Mouse (Mus musculus): ENCODE measurements around the gene Nxph4. TPM values are rescaled to one million over a fixed set of nuclear protein-coding genes. Genes with fewer than 3 reads are reported as not detected.

Nxph4 gene
- polyA plus RNA-seq, 1 experiment from 2014 or later: not detected

DNA sequence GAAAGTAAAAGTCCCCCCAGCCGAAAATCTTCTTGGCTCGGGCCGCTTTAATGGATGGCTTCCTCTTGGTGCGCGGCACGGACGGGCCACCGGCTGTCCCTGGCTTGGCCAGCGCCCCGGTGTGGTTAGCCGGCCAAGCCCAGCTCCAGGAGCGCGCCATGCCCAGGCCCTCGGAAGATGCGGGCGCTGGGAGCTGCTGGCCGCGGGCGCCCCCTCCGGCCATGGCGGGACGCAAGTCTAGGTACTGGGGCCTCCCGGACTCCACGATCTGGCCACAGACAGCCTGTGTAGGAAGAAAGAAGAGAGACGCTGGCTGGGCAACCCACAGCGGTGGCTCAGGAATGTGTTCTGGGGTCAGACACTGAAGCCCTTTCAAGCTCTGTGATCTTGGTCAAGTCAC, 7.7 kb downstream of the Nxph4 start:
- DNase-seq: peak; percentile 77
- WGBS (ENCODE audit: insufficient replicate concordance): under 1% methylated on average over 26 of the region's 26 CpGs
- Histone ChIP-seq H3K27ac (ENCODE audit: low read depth) (no peak overlapping the region), H3K4me3 (ENCODE audit: low read depth, low read length) (peak overlapping the region; percentile 33), H3K9me3 (ENCODE audit: low read length) (no peaks in the 10 kb centered on the region), H3K4me1 (ENCODE audit: insufficient read depth) (peaks cover 11% of the 10 kb centered on the region), H3K36me3 (replicated peaks; ENCODE audit: insufficient read depth, low read length) (no peaks in the 10 kb centered on the region), H3K27me3 (ENCODE audit: insufficient read depth, low read length) (peaks cover 81% of the 10 kb centered on the region), H3K9ac (replicated peaks) (no peak overlapping the region), H3K4me2 (ENCODE audit: low read depth, low read length) (peak overlapping the region; percentile 63)
- TF ChIP-seq CTCF (IDR thresholded peaks at IDR 0.05; ENCODE audit: low read depth) (peak; percentile 65), EP300 (IDR thresholded peaks at IDR 0.05; ENCODE audit: low read depth) (no peak)
- ATAC-seq: peak; percentile 51

GRCm38 (mm10) chr10:127526048-127526447, 8.3 kb downstream of the Nxph4 start:
- ATAC-seq (no peak), DNase-seq (no peak)
- Histone ChIP-seq H3K9ac (replicated peaks) (no peak overlapping the region), H3K4me2 (ENCODE audit: low read depth, low read length) (peak overlapping the region; percentile 63), H3K9me3 (ENCODE audit: low read length) (no peaks in the 10 kb centered on the region), H3K4me1 (ENCODE audit: insufficient read depth) (peaks cover 11% of the 10 kb centered on the region), H3K27me3 (ENCODE audit: insufficient read depth, low read length) (peaks cover 75% of the 10 kb centered on the region), H3K36me3 (replicated peaks; ENCODE audit: insufficient read depth, low read length) (no peaks in the 10 kb centered on the region), H3K4me3 (ENCODE audit: low read depth, low read length) (peak overlapping the region; percentile 33), H3K27ac (ENCODE audit: low read depth) (no peak overlapping the region)
- 3% methylated on average over 26 of the region's 26 CpGs for WGBS (ENCODE audit: insufficient replicate concordance)
- TF ChIP-seq CTCF (IDR thresholded peaks at IDR 0.05; ENCODE audit: low read depth): no peak
- no peak for TF ChIP-seq EP300 (IDR thresholded peaks at IDR 0.05; ENCODE audit: low read depth)

GRCm38 (mm10) chr10:127524646-127525255, 9.6 kb downstream of the Nxph4 start:
- no peak overlapping the region for H3K27ac ChIP-seq (ENCODE audit: low read depth)
- H3K4me1 ChIP-seq (ENCODE audit: insufficient read depth): peaks cover 20% of the 10 kb centered on the region
- WGBS (ENCODE audit: insufficient replicate concordance): 5% methylated on average over 23 of the region's 23 CpGs
- H3K4me3 ChIP-seq (ENCODE audit: low read depth, low read length): no peak overlapping the region
- DNase-seq (no peak), ATAC-seq (no peak)
- peaks cover 5% of the 10 kb centered on the region for H3K36me3 ChIP-seq (replicated peaks; ENCODE audit: insufficient read depth, low read length)
- no peak overlapping the region for H3K4me2 ChIP-seq (ENCODE audit: low read depth, low read length)
- peaks cover 62% of the 10 kb centered on the region for H3K27me3 ChIP-seq (ENCODE audit: insufficient read depth, low read length)
- no peak overlapping the region for H3K9ac ChIP-seq (replicated peaks)
- TF ChIP-seq EP300 (IDR thresholded peaks at IDR 0.05; ENCODE audit: low read depth): no peak
- no peak for TF ChIP-seq CTCF (IDR thresholded peaks at IDR 0.05; ENCODE audit: low read depth)
- no peaks in the 10 kb centered on the region for H3K9me3 ChIP-seq (ENCODE audit: low read length)

GRCm38 (mm10) chr10:127522088-127522581, 12.2 kb downstream of the Nxph4 start, which contains the start of gene Shmt2:
Gene Shmt2 (minus strand): TSS chr10:127522444.
- H3K36me3 ChIP-seq (replicated peaks; ENCODE audit: insufficient read depth, low read length): peaks cover 30% of the 10 kb centered on the region
- peaks cover 36% of the 10 kb centered on the region for H3K27me3 ChIP-seq (ENCODE audit: insufficient read depth, low read length)
- ATAC-seq (peak; percentile 57), DNase-seq (peak; percentile 88)
- under 1% methylated on average over 21 of the region's 21 CpGs for WGBS (ENCODE audit: insufficient replicate concordance)
- peak within 1 kb of the TSS; percentile 80 for H3K27ac ChIP-seq (ENCODE audit: low read depth)
- peak within 1 kb of the TSS; percentile 62 for H3K9ac ChIP-seq (replicated peaks)
- peak within 1 kb of the TSS; percentile 60 for H3K4me3 ChIP-seq (ENCODE audit: low read depth, low read length)
- TF ChIP-seq CTCF (IDR thresholded peaks at IDR 0.05; ENCODE audit: low read depth) (no peak), EP300 (IDR thresholded peaks at IDR 0.05; ENCODE audit: low read depth) (no peak)
- H3K4me2 ChIP-seq (ENCODE audit: low read depth, low read length): peak within 1 kb of the TSS; percentile 79
- H3K4me1 ChIP-seq (ENCODE audit: insufficient read depth): peaks cover 27% of the 10 kb centered on the region
- no peaks in the 10 kb centered on the region for H3K9me3 ChIP-seq (ENCODE audit: low read length)

- Histone ChIP-seq H3K9ac (replicated peaks) (peak overlapping the region; percentile 62), H3K4me1 (ENCODE audit: insufficient read depth) (peaks cover 28% of the 10 kb centered on the region), H3K36me3 (replicated peaks; ENCODE audit: insufficient read depth, low read length) (peaks cover 33% of the 10 kb centered on the region), H3K27me3 (ENCODE audit: insufficient read depth, low read length) (peaks cover 31% of the 10 kb centered on the region), H3K27ac (ENCODE audit: low read depth) (peak overlapping the region; percentile 80), H3K9me3 (ENCODE audit: low read length) (no peaks in the 10 kb centered on the region), H3K4me2 (ENCODE audit: low read depth, low read length) (peak overlapping the region; percentile 79), H3K4me3 (ENCODE audit: low read depth, low read length) (peak overlapping the region; percentile 60)
- ATAC-seq (peak; percentile 66), DNase-seq (peak; percentile 55)
- 1% methylated on average over 12 of the region's 12 CpGs for WGBS (ENCODE audit: insufficient replicate concordance)
- TF ChIP-seq EP300 (IDR thresholded peaks at IDR 0.05; ENCODE audit: low read depth) (peak; percentile 34; the same call in 1 of the 2 replicates), CTCF (IDR thresholded peaks at IDR 0.05; ENCODE audit: low read depth) (no peak)
These were observed 12.7 kb downstream of the Nxph4 start for GRCm38 (mm10) chr10:127521611-127522080.

GRCm38 (mm10) chr10:127520714-127521357, 13.5 kb downstream of the Nxph4 start:
- H3K27ac ChIP-seq (ENCODE audit: low read depth): peak overlapping the region; percentile 80
- peak overlapping the region; percentile 62 for H3K9ac ChIP-seq (replicated peaks)
- no peak for TF ChIP-seq CTCF (IDR thresholded peaks at IDR 0.05; ENCODE audit: low read depth)
- TF ChIP-seq EP300 (IDR thresholded peaks at IDR 0.05; ENCODE audit: low read depth): no peak
- no peaks in the 10 kb centered on the region for H3K9me3 ChIP-seq (ENCODE audit: low read length)
- DNase-seq: no peak
- ATAC-seq: peak; percentile 43
- WGBS (ENCODE audit: insufficient replicate concordance): 56% methylated on average over 20 of the region's 20 CpGs
- peaks cover 29% of the 10 kb centered on the region for H3K4me1 ChIP-seq (ENCODE audit: insufficient read depth)
- H3K36me3 ChIP-seq (replicated peaks; ENCODE audit: insufficient read depth, low read length): peaks cover 33% of the 10 kb centered on the region
- H3K4me3 ChIP-seq (ENCODE audit: low read depth, low read length): peak overlapping the region; percentile 60
- peaks cover 23% of the 10 kb centered on the region for H3K27me3 ChIP-seq (ENCODE audit: insufficient read depth, low read length)
- peak overlapping the region; percentile 79 for H3K4me2 ChIP-seq (ENCODE audit: low read depth, low read length)
